Mouse (Mus musculus) ES-E14 (cell line): ENCODE results near the gene Mef2c.

Experiments used
- HCFC1 ChIP-seq: IDR thresholded peaks from 2 replicates; pipeline ENCODE4 v1.6.1; 2012; ENCODE audit warnings: low read length, inconsistent platforms, borderline replicate concordance; ENCODE audit not compliant: insufficient read depth
- ZNF384 ChIP-seq: IDR thresholded peaks from 2 replicates; pipeline ENCODE4 v1.6.1; 2012; ENCODE audit warnings: low read depth, low read length, inconsistent platforms

GRCm38 (mm10) chr13:83627429-83627828, 123.6 kb downstream of the Mef2c start:
- no peak for TF ChIP-seq HCFC1
- TF ChIP-seq ZNF384 = no peak
